ENCODE assay signal across 12 mouse cellular contexts in genomic region chr17:27703961-27704621, GRCm38 (mm10). TPM values are rescaled to one million over a fixed set of nuclear protein-coding genes. Genes with fewer than 3 reads are reported as not detected.
A peak's percentile ranks its signal among the peaks of the same experiment; 100 is the strongest.
DNase-seq lines count a peak whose midpoint lies in the region; ATAC-seq and TF ChIP-seq lines count a peak whose summit lies in the region.
"Had no signal": no experiment of that assay in that cellular context is flagged by ENCODE, and none has a peak within 500 bp of the region (broad histone marks: within the 10 kb centered on the region; RNA-seq: fewer than 3 reads in every experiment).

No protein-coding gene starts in this region.

- peak overlapping the region; percentile 39 for H3K27ac ChIP-seq in ES-Bruce4 (ENCODE audit: insufficient read depth, low read length)
- H3K27ac ChIP-seq in embryonic facial prominence, embryonic 10.5 days (replicated peaks): no peak overlapping the region
- H3K27ac ChIP-seq in gastrocnemius, adult 2 months: no peak overlapping the region
- H3K27ac ChIP-seq: embryonic facial prominence, embryonic 15.5 days; neural tube, embryonic 13.5 days had no signal

- H3K4me3 ChIP-seq in ES-Bruce4 (ENCODE audit: low read depth, low read length): no peak overlapping the region
- H3K4me3 ChIP-seq in embryonic facial prominence, embryonic 10.5 days: no peak overlapping the region
- H3K4me3 ChIP-seq in gastrocnemius, adult 2 months: no peak overlapping the region
- H3K4me3 ChIP-seq: embryonic facial prominence, embryonic 15.5 days; neural tube, embryonic 13.5 days had no signal

- no peak for ATAC-seq in monocyte, adult 5-6 weeks (replicated peaks; ENCODE audit: insufficient number of reproducible peaks, low FRiP score, low TSS enrichment, poor library complexity, severe bottlenecking)
- ATAC-seq: liver, postnatal 0 days had no signal

- DNase-seq in layer of hippocampus, adult 11-12 months (ENCODE audit: low spot score): peak; percentile 71
- DNase-seq in layer of hippocampus, postnatal 36 days: no peak
- peak; percentile 46 for DNase-seq in MN1 (ENCODE audit: low spot score)
- DNase-seq in embryonic facial prominence, embryonic 10.5 days (ENCODE audit: low spot score): peak; percentile 45
- DNase-seq in gastrocnemius, adult 2 months: no peak
- DNase-seq in cerebellum, adult 11-12 months: no peak
- DNase-seq: liver, postnatal 0 days had no signal

- H3K36me3 ChIP-seq in ES-Bruce4 (ENCODE audit: control insufficient read depth, insufficient read depth, low read length, poor library complexity, severe bottlenecking): no peaks in the 10 kb centered on the region
- no peaks in the 10 kb centered on the region for H3K36me3 ChIP-seq in embryonic facial prominence, embryonic 10.5 days (replicated peaks)
- H3K36me3 ChIP-seq: embryonic facial prominence, embryonic 15.5 days had no signal

- H3K4me1 ChIP-seq in ES-Bruce4 (ENCODE audit: control insufficient read depth, insufficient read depth, low read length): peaks cover 9% of the 10 kb centered on the region
- peaks cover 42% of the 10 kb centered on the region for H3K4me1 ChIP-seq in embryonic facial prominence, embryonic 10.5 days

- intact Hi-C loops in gastrocnemius, adult 2 months (cut with DNase I): no loop called here

- TF ChIP-seq POLR2A in ES-Bruce4 (IDR thresholded peaks at IDR 0.05; ENCODE audit: insufficient read depth, low read length): no peak

- no peaks in the 10 kb centered on the region for H3K27me3 ChIP-seq in ES-Bruce4 (ENCODE audit: control insufficient read depth, insufficient read depth, low read length, poor library complexity, severe bottlenecking)
- peaks cover 60% of the 10 kb centered on the region for H3K27me3 ChIP-seq in embryonic facial prominence, embryonic 10.5 days (replicated peaks; ENCODE audit: low read depth, poor library complexity, severe bottlenecking)
- H3K27me3 ChIP-seq: embryonic facial prominence, embryonic 15.5 days had no signal

- TF ChIP-seq EP300 in ES-Bruce4 (IDR thresholded peaks at IDR 0.05; ENCODE audit: insufficient read depth, low read depth, low read length): peak; percentile 78

- no peaks in the 10 kb centered on the region for H3K9me3 ChIP-seq in ES-Bruce4 (replicated peaks; ENCODE audit: control insufficient read depth, insufficient read depth, low read length, poor library complexity, severe bottlenecking)
- H3K9me3 ChIP-seq in embryonic facial prominence, embryonic 10.5 days: peaks cover 10% of the 10 kb centered on the region
- H3K9me3 ChIP-seq: embryonic facial prominence, embryonic 15.5 days; neural tube, embryonic 13.5 days had no signal

- H3K9ac ChIP-seq in ES-Bruce4 (ENCODE audit: low read depth, poor library complexity, severe bottlenecking): no peak overlapping the region
- H3K9ac ChIP-seq: embryonic facial prominence, embryonic 15.5 days; liver, postnatal 0 days; neural tube, embryonic 13.5 days had no signal

- 63% methylated on average over 5 of the region's 5 CpGs for WGBS in embryonic facial prominence, embryonic 10.5 days

- TF ChIP-seq CTCF in ES-Bruce4 (IDR thresholded peaks at IDR 0.05; ENCODE audit: low read depth, low read length): no peak
- no peak for TF ChIP-seq CTCF in gastrocnemius, adult 2 months (IDR thresholded peaks at IDR 0.05)

RNA-seq across cellular contexts. Expression of gene Spdef, which starts 24.7 kb away (rescaled TPM):
- total RNA-seq in layer of hippocampus, postnatal 36 days (2021): under 1 TPM in 1 of 2 experiments, not detected in 1; 0.90 TPM
- 1.2 and 1.4 TPM in 2 replicates for polyA plus RNA-seq in ES-Bruce4 (2011; ENCODE audit: insufficient read depth, insufficient read length, low read depth, missing spikeins)
- 0.15 and 0.43 TPM in 2 replicates for polyA plus RNA-seq in embryonic facial prominence, embryonic 10.5 days (2016; fragmentation: Nextera tagmentation; extraction: Ambion mirVana)
- total RNA-seq in monocyte, adult 5-6 weeks (2017): not detected in 3 replicates
- not detected for total RNA-seq in gastrocnemius, adult 2 months (2021)
- total RNA-seq: hematopoietic stem cell, adult 5-6 weeks had no signal
- polyA plus RNA-seq: liver, postnatal 0 days had no signal

RNA-seq across cellular contexts. Expression of gene Pacsin1, which starts 48.8 kb away (rescaled TPM):
- 100 to 1,000 TPM; 310 to 319 TPM for total RNA-seq in layer of hippocampus, postnatal 36 days (2021)
- polyA plus RNA-seq in ES-Bruce4 (2011; ENCODE audit: insufficient read depth, insufficient read length, low read depth, missing spikeins): 16.0 and 16.8 TPM in 2 replicates
- 5.2 and 6.9 TPM in 2 replicates for polyA plus RNA-seq in embryonic facial prominence, embryonic 10.5 days (2016; fragmentation: Nextera tagmentation; extraction: Ambion mirVana)
- total RNA-seq in monocyte, adult 5-6 weeks (2017): 1.8 TPM in 1 of 3 replicates, not detected in the others
- total RNA-seq in gastrocnemius, adult 2 months (2021): under 1 TPM in 1 of 2 experiments, not detected in 1; 0.18 TPM
- total RNA-seq: hematopoietic stem cell, adult 5-6 weeks had no signal

Comparison
In these comparisons a context has a peak if more than half of its experiments do, and no peak if none do; other contexts are left out.
1. DNase-seq: peak in layer of hippocampus, adult 11-12 months (single experiment), MN1 (single experiment) and embryonic facial prominence, embryonic 10.5 days (single experiment); none in layer of hippocampus, postnatal 36 days (0 of 2), gastrocnemius, adult 2 months (single experiment) and cerebellum, adult 11-12 months (single experiment).
2. RNA of gene Pacsin1, which starts 48.8 kb away (total RNA-seq): 310 to 319 TPM in layer of hippocampus, postnatal 36 days; 0.18 TPM in gastrocnemius, adult 2 months and 1.8 TPM in monocyte, adult 5-6 weeks; every median in the first group is over 100 times any median in the second.